Mouse (Mus musculus) cerebellum, adult 9-11 months (tissue): ENCODE results near the gene Kdelc1.

ENCODE experiments used
- DNase-seq: peaks from one replicate; pipeline ENCODE4 v3.0.0; 2022

Gene Kdelc1

GRCm38 (mm10) chr1:44118239-44119054, at the start of gene Kdelc1, which contains the start of gene Bivm:
Kdelc1 (minus strand) TSS chr1:44118808.
Bivm (plus strand) TSS chr1:44118957.
- peak; percentile 94 for DNase-seq

GRCm38 (mm10) chr1:44167859-44168383, 49.3 kb upstream of the Kdelc1 start:
- DNase-seq, result no peak

GRCm38 (mm10) chr1:44162389-44162788, 43.8 kb upstream of the Kdelc1 start:
- no peak for DNase-seq

- DNase-seq, result no peak
Measured at GRCm38 (mm10) chr1:44161818-44162217, 43.2 kb upstream of the Kdelc1 start.

GRCm38 (mm10) chr1:44158317-44158716, 39.7 kb upstream of the Kdelc1 start:
- no peak for DNase-seq

GRCm38 (mm10) chr1:44155287-44155686, 36.7 kb upstream of the Kdelc1 start:
- no peak for DNase-seq

- DNase-seq, result no peak
Measured at GRCm38 (mm10) chr1:44148706-44149105, 30.1 kb upstream of the Kdelc1 start.

GRCm38 (mm10) chr1:44147563-44148381, 29.2 kb upstream of the Kdelc1 start, which contains the start of gene Ercc5:
Ercc5 (plus strand) TSS chr1:44147744.
- peak; percentile 85 for DNase-seq

- no peak for DNase-seq
Measured at GRCm38 (mm10) chr1:44142747-44143146, 24.1 kb upstream of the Kdelc1 start.

GRCm38 (mm10) chr1:44140232-44140631, 21.6 kb upstream of the Kdelc1 start:
- no peak for DNase-seq

GRCm38 (mm10) chr1:44129929-44130581, 11.4 kb upstream of the Kdelc1 start:
- no peak for DNase-seq

- no peak for DNase-seq
Measured at GRCm38 (mm10) chr1:44125590-44125989, 7.0 kb upstream of the Kdelc1 start.

- no peak for DNase-seq
Measured at GRCm38 (mm10) chr1:44122256-44122655, 3.6 kb upstream of the Kdelc1 start.

GRCm38 (mm10) chr1:44120074-44120406, 1.4 kb upstream of the Kdelc1 start:
- DNase-seq, result no peak

GRCm38 (mm10) chr1:44119201-44120073, 829 bp upstream of the Kdelc1 start:
- peak; percentile 88 for DNase-seq

- DNase-seq, result no peak
Measured at GRCm38 (mm10) chr1:44117571-44117970, 1.0 kb downstream of the Kdelc1 start.

GRCm38 (mm10) chr1:44102939-44103338, 15.7 kb downstream of the Kdelc1 start:
- DNase-seq, result peak; percentile 28

- DNase-seq, result peak; percentile 93
Measured at GRCm38 (mm10) chr1:44102259-44102717, 16.3 kb downstream of the Kdelc1 start, which contains the start of gene Tex30. Tex30 (minus strand) TSS chr1:44102441.

- peak; percentile 61 for DNase-seq
Measured at GRCm38 (mm10) chr1:44101448-44102225, 17.0 kb downstream of the Kdelc1 start.

- peak; percentile 4 for DNase-seq
Measured at GRCm38 (mm10) chr1:44064625-44065024, 54.0 kb downstream of the Kdelc1 start.

GRCm38 (mm10) chr1:44063439-44063838, 55.2 kb downstream of the Kdelc1 start:
- DNase-seq, result no peak
